Mouse (Mus musculus): ENCODE results near the gene Chn2. TPM values are rescaled to one million over a fixed set of nuclear protein-coding genes. Genes with fewer than 3 reads are reported as not detected.

The Chn2 gene
- total and polyA plus RNA-seq, 3 experiments = not detected

DNA sequence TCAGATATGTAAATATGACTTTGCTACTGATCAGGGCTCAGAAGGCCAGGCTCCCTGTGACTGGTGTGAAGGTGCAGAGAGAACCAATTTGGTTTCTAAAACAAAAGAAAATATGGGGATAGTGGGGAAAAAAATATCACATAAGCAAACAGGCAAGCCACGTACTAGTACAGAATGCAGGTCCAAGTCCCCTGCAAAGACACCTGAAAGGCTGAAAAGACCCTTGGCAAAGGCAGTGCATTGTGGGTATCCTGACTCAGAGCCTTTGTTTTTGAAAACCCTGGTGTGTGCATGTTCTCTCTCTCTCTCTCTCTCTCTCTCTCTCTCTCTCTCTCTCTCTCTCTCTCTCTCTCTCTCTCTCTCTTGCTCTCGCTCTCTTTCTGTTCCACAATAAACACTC is 80.1 kb downstream of the Chn2 start:
- Histone ChIP-seq H3K9me3 (replicated peaks; ENCODE audit: insufficient read depth, low read length) (no peaks in the 10 kb centered on the region), H3K4me1 (ENCODE audit: control insufficient read depth in 1 of 2, insufficient read depth in 2 of 2, low read length in 2 of 2) (no peaks in the 10 kb centered on the region), H3K27me3 (ENCODE audit: control insufficient read depth in 1 of 2, insufficient read depth in 2 of 2, low read length in 2 of 2) (no peaks in the 10 kb centered on the region), H3K79me2 (ENCODE audit: control insufficient read depth, insufficient read depth, low read length, poor library complexity) (no peaks in the 10 kb centered on the region), H3K36me3 (ENCODE audit: control insufficient read depth in 1 of 2, insufficient read depth in 2 of 2, low read length in 2 of 2) (no peaks in the 10 kb centered on the region), H3K9ac (ENCODE audit: control insufficient read depth, low read depth, low read length, poor library complexity, severe bottlenecking) (no peak overlapping the region), H3K27ac (ENCODE audit: control insufficient read depth, low read depth, low read length) (no peak overlapping the region), H3K4me3 (ENCODE audit: control insufficient read depth in 1 of 2, insufficient read depth in 1 of 2, low read depth in 2 of 2, low read length in 2 of 2) (no peak overlapping the region)
- no peak for DNase-seq (ENCODE audit: low read depth, low spot score)
- TF ChIP-seq RCOR1 (IDR thresholded peaks at IDR 0.05; ENCODE audit: low read depth, low read length) (no peak), HCFC1 (IDR thresholded peaks at IDR 0.05; ENCODE audit: low read depth, low read length) (no peak), GABPA (IDR thresholded peaks at IDR 0.05; ENCODE audit: low read depth, low read length) (no peak), ZC3H11A (IDR thresholded peaks at IDR 0.05; ENCODE audit: low read depth, low read length) (no peak), MAZ (IDR thresholded peaks at IDR 0.05; ENCODE audit: low read depth, low read length) (no peak), MAX (IDR thresholded peaks at IDR 0.05; ENCODE audit: low read length) (no peak), CHD2 (IDR thresholded peaks at IDR 0.05; ENCODE audit: low read length) (no peak), MXI1 (IDR thresholded peaks at IDR 0.05; ENCODE audit: low read depth, low read length) (no peak), MEF2A (IDR thresholded peaks at IDR 0.05; ENCODE audit: extremely low read depth, insufficient replicate concordance, low read depth, low read length, poor library complexity, severe bottlenecking) (no peak), POLR2AphosphoS5 (IDR thresholded peaks at IDR 0.05; ENCODE audit: borderline replicate concordance, low read depth, low read length) (no peak), ETS1 (IDR thresholded peaks at IDR 0.05; ENCODE audit: low read depth, low read length) (no peak), TAL1 (IDR thresholded peaks at IDR 0.05; ENCODE audit: low read length) (no peak), ZKSCAN1 (IDR thresholded peaks at IDR 0.05; ENCODE audit: low read depth, low read length) (no peak)

DNA sequence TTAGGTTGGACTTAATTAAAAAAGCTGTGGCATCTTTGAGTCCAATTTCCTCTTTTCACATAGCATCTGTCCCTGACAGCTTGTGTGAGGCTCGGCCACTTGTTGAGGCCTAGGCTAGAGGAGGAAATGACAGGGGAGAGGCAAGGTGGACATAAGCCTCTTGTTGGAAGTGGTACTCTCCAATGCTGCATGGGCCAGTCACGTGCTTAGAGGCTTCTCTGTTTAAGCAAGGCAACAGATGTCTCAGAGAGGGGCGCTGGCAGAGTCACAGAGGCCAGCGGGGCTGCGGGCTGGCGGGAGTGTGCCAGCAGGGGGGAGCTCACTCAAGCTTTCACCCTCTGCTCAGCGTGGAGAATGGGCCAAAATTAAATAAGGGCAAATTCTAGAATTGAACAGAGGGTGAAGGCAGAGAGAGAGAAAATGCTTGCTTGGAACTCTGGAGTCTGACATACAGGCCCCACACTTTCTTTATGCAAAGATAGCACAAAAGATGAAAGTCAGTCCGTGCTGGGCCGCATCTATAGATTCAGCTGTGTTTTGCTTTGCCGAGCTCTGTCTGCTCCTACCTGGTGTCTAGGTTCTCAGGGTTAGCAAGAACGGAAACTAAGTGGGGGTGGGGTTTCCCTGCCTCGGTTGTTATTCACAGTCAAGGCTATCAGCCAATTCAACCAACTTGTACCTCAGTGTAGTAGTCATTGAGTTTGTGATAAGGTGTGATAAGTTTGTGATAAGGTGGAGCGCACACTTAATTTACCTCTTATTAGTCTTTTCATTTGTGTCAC is 80.7 kb downstream of the Chn2 start:
- TF ChIP-seq POLR2AphosphoS5 (IDR thresholded peaks at IDR 0.05; ENCODE audit: borderline replicate concordance, low read depth, low read length) (no peak), POLR2A (IDR thresholded peaks at IDR 0.05; ENCODE audit: control insufficient read depth in 1 of 2, insufficient read depth in 1 of 2, low read depth in 1 of 2, low read length in 2 of 2, poor library complexity in 1 of 2) (no peak), TCF12 (IDR thresholded peaks at IDR 0.05; ENCODE audit: low read depth, low read length) (no peak), RCOR1 (IDR thresholded peaks at IDR 0.05; ENCODE audit: low read depth, low read length) (no peak), RAD21 (IDR thresholded peaks at IDR 0.05; ENCODE audit: low read depth, low read length) (no peak), KAT2A (conservative IDR thresholded peaks at IDR 0.05; ENCODE audit: low read depth, low read length) (no peak), MAFK (IDR thresholded peaks at IDR 0.05; ENCODE audit: borderline replicate concordance, low read depth, low read length) (no peak), ZNF384 (IDR thresholded peaks at IDR 0.05; ENCODE audit: low read depth, low read length) (no peak), TBP (IDR thresholded peaks at IDR 0.05; ENCODE audit: low read depth, low read length) (no peak), ZMIZ1 (IDR thresholded peaks at IDR 0.05; ENCODE audit: low read depth, low read length) (no peak), UBTF (IDR thresholded peaks at IDR 0.05; ENCODE audit: borderline replicate concordance, insufficient read depth, low read depth, low read length) (no peak), JUND (IDR thresholded peaks at IDR 0.05; ENCODE audit: low read depth, low read length) (no peak), USF2 (IDR thresholded peaks at IDR 0.05; ENCODE audit: borderline replicate concordance in 1 of 2, insufficient read depth in 1 of 2, low read depth in 1 of 2, low read length in 2 of 2) (no peak), CTCF (IDR thresholded peaks at IDR 0.05 in 2 of 3, conservative IDR thresholded peaks at IDR 0.05 in 1 of 3; ENCODE audit: control insufficient read depth in 1 of 3, insufficient read depth in 1 of 3, low read depth in 2 of 3, low read length in 3 of 3, poor library complexity in 1 of 3, severe bottlenecking in 1 of 3) (no peak)
- H3K9ac ChIP-seq (ENCODE audit: control insufficient read depth, low read depth, low read length, poor library complexity, severe bottlenecking) = no peak overlapping the region
- no peaks in the 10 kb centered on the region for H3K79me2 ChIP-seq (ENCODE audit: control insufficient read depth, insufficient read depth, low read length, poor library complexity)
- H3K36me3 ChIP-seq (ENCODE audit: control insufficient read depth in 1 of 2, insufficient read depth in 2 of 2, low read length in 2 of 2) = no peaks in the 10 kb centered on the region
- no peak overlapping the region for H3K4me3 ChIP-seq (ENCODE audit: control insufficient read depth in 1 of 2, insufficient read depth in 1 of 2, low read depth in 2 of 2, low read length in 2 of 2)
- H3K9me3 ChIP-seq (replicated peaks; ENCODE audit: insufficient read depth, low read length) = no peaks in the 10 kb centered on the region
- H3K27me3 ChIP-seq (ENCODE audit: control insufficient read depth in 1 of 2, insufficient read depth in 2 of 2, low read length in 2 of 2) = no peaks in the 10 kb centered on the region
- no peaks in the 10 kb centered on the region for H3K4me1 ChIP-seq (ENCODE audit: control insufficient read depth in 1 of 2, insufficient read depth in 2 of 2, low read length in 2 of 2)
- DNase-seq (ENCODE audit: low read depth, low spot score) = no peak
- no peak overlapping the region for H3K27ac ChIP-seq (ENCODE audit: control insufficient read depth, low read depth, low read length)
